Mouse (Mus musculus) lung, postnatal 36 days (tissue): ENCODE data around the gene Krt75.
A peak's percentile ranks its signal among the peaks of the same experiment; 100 is the strongest.
"Not testable (repeated sequence)": the region's sequence is repeated elsewhere in the genome, so short reads cannot be mapped to it uniquely, and the experiment has no call there.

Source experiments
- DNase-seq: peaks from one replicate; pipeline ENCODE4 v3.0.0; 2022; ENCODE audit warnings: mixed read lengths

Gene Krt75

GRCm38 (mm10) chr15:101573796-101574345, at the start of gene Krt75:
TSS of gene Krt75 (minus strand) at chr15:101573904.
- no peak for DNase-seq

DNA sequence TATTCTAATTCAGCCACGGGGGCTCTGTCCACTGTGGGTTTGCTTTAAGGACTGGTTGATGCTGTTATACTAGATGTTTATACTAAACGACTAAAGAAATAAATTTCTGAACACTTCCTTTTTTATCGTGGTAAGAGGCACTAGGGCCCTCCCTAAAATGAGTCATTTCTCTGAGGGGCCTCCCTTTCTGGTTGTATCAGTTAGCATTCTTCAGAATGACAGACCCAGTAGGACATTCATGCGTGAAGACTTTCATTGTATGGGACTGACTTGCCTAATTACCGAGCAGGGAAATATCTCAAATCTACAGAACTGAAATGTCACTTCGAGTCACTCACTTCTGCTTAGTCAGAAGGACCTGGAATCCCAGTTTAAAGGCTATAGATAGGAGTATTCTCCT, 25.4 kb upstream of the Krt75 start:
- no peak for DNase-seq

GRCm38 (mm10) chr15:101588216-101588615, 14.5 kb upstream of the Krt75 start:
- DNase-seq, result no peak

GRCm38 (mm10) chr15:101584456-101584855, 10.8 kb upstream of the Krt75 start:
- no peak for DNase-seq

DNA sequence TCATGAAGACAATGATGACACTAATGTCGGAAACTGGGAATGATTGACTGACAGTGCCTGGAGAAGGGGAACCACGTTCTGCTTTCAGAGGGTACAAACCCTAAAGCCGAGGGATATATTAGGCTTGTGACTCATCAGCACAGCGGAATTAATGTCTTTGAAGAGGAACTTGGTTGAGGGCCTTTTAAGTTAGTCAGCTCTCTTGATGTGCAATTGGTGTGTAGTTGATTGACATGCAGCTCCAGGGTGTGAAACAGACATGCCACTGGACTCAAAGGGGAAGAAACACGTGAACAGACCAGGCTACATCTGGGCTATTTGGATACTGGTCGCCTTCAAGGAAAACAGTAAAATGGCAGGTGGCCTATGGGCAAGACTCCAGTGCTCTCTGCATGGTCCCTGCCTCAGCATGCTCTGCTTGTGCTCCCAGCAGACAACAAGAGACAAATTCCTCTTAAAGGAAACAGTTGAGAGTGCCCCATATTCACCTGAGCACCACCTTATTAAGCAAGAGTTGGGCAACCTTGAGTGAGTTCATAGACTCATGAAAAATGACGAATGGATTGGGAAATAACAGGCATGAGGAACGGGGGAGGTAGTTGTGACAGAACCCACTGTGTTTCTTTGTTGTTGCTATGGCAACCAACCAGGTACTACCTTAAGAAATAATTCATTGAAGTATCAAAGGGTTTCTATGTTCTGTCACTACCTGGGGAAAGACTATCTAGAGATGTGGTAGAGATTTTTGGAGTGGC, 9.7 kb upstream of the Krt75 start:
- peak; percentile 64 for DNase-seq

GRCm38 (mm10) chr15:101581701-101582100, 8.0 kb upstream of the Krt75 start:
- DNase-seq, result no peak

DNA sequence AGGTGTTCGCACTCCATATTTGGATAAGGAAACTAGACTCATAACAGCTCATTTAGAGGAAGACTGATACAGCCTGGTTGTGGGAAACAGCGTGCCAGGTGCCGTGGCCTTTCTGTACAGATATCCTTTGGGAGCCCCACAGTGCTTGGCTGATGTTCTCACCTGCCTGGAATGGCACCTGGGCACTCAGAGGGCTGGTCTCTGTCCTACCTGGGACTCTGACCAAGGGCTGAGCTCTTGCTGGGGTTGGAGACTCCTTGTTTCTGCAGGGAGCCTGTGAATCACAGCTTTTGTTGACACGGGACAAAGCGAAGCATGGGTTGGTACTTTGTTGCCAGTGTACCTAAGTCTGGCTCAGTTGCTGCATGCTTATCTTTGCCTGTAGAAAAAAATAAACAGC, 1.8 kb upstream of the Krt75 start:
- DNase-seq, result no peak

- DNase-seq, result peak; percentile 24
Measured at GRCm38 (mm10) chr15:101567780-101568179, 5.9 kb downstream of the Krt75 start.

DNA sequence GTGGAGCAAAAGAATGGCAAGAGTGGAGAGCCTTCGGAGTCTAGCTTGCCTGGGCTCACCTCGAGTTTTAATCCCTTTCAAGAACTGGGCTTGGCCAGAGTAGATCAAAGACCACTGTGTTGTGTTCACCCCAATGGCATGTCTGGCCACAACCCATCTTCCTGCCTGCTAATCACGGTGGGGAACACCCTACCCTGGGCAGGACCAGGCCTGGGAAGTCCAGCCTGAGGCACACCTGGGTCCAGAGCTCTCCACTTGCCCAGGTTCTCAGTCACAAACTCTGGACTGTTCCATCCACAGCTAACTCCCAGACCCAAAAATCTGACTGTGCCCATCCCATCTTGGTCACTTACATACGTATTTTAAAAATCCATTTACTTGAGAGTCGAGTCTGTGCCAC, 10.9 kb downstream of the Krt75 start, which contains the start of gene Krt90:
Gene Krt90 (minus strand): TSS at position 101 of the 400 bp plus-strand sequence.
- DNase-seq, result no peak

GRCm38 (mm10) chr15:101558034-101558646, 15.6 kb downstream of the Krt75 start:
- no peak for DNase-seq

DNA sequence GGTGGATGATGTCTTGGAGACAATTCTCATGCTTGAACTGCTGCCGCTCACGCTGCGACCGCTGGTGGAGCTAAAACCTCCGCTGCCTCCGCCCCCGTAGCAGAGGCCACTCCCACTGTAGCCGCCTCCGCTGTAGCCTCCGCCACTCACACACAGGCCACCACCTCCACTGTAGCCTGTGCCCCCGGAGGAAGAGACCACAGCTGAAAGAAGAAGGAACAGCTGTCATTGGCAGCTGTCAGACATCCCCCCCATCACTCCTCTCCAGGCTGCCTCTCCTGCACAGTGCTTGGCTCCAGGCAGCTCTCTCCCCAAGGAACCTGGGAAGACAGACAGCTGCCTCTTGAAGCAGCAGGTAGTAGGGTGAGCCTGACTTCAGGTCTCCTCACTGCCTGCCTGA, 20.5 kb downstream of the Krt75 start:
- DNase-seq, result peak; percentile 38

DNA sequence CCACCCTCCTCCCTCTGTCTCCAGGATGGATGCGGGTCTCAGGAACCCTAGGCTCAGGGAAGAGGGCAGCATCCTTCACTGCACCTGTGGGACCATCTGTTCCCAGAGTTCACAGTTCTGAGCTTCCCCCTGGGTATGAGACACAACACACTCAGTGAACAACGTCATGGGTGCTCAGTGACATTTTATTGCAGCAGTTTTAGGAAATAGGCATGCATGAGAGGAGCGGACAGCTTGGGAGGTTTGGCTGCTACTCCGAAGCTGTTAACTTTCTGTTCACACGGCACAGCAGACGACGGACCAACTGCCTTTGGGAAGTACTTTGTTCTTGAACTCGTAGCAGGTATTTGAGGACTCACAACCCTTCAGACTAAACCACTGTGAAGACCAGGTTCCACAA, 21.5 kb downstream of the Krt75 start:
- DNase-seq, result no peak

DNA sequence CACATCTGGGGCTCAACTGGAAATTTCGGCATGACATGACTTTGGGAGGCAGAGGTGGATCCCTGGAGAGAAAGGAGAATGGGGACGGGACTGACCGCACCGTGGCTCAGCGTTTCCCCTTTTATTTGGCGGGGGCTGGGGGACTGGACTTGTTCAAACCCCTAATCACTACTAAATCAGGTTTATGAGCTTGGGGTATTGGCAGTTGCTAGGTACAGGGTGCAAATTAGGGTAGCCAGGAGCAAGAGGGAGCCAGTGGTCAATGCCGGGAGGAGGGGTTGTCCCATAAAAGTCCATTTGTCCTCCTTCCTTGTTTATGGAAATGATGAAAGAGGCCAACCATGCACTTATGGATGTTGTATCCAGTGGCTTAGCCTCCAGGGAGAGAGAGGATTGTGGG, 23.1 kb downstream of the Krt75 start, which contains the start of gene Krt82:
Gene Krt82 (minus strand): TSS at position 101 of the 400 bp plus-strand sequence.
- DNase-seq, result no peak

DNA sequence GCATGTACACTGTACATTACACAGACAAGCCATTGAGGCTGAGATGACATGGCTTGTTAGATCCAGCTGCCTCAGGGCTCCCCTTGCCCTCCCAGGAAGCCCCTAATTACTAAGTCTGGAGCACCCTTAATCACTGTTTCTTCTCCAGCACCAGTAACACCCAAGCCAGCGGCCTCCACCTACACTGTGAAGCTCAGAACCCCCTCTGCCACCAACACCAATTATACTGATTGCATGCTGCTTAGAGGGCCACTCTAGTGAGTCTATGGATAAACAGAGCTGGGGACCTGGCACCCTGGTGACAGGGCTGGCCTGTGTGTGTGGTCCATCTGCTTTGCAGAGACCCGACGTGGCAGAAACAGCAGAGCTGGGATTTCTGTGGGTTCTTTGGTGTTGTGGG, 29.2 kb downstream of the Krt75 start:
- DNase-seq, result no peak

DNA sequence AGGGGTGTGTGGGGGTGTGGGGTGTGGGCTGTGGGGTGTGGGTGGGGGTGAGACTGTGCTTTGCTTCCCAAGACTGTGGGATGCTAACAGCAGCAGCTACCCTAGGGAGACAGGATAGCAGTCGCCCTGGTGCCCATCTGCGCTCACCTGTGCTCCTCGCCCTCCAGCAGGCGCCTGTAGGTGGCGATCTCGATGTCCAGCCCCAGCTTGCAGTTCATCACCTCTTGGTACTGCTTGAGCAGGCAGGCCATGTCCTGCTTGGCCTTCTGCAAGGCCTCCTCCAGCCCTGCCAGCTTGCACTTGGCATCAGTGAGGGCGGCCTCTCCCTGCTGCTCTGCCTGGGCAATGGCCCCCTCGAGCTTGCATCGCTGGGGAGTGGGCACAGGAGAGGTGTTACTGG, 31.2 kb downstream of the Krt75 start:
- DNase-seq, result no peak

GRCm38 (mm10) chr15:101538580-101538900, 35.2 kb downstream of the Krt75 start:
- DNase-seq, result peak; percentile 4

GRCm38 (mm10) chr15:101537864-101538579, 35.7 kb downstream of the Krt75 start:
- no peak for DNase-seq

GRCm38 (mm10) chr15:101536054-101536850, 37.5 kb downstream of the Krt75 start:
- no peak for DNase-seq

DNA sequence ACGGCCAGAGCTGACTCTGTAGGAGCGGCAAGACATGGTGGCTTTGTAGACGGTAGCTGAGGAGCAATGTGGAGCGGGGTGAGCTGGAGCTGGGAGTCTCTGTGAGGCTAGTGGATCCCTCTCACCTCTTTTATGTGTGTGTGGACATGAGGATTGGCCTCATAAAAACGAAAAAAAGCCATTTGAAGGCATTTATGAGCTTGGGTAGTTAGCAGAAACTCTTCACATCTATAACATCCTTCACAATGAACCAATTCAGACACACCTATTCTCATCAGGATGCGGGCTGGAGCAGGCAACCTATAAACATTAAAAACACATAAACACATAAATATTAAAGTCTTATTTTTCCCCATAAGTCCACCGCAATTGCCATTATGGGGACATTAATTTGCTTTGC, 41.0 kb downstream of the Krt75 start, which contains the start of gene Krt84:
Gene Krt84 (minus strand): TSS at position 101 of the 400 bp plus-strand sequence.
- DNase-seq, result no peak

DNA sequence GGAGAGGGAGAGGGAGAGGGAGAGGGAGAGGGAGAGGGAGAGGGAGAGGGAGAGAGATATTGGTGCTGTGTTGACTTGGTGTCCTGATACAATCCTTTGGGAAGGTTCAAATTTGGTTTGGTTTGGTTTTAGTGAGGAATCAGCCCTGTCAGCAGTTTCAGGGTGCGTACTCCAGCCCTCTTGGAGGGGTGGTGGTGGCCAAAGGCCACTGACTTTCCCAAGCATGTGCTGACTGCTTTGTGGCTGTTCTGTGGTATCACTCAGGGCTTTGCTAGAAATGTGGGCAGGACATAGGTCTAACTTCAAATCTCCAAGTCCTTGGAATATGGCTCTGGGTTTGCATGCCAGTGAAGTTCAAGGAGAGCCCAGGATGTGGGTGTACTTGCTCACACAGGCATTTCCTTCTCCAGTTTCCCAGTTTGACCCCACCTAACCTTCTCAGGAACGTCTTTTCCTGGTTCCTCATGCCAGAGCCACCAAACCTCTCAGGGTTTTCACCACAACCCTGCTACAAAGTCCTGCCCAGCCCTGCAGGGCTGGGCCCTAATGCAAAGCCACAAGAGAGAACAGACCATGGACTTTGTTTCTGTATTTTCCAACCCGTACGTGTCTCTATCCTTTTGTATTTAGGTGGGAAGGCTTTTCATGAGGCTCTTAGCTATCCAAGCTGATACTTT, 51.0 kb downstream of the Krt75 start:
- DNase-seq, result peak; percentile 10

GRCm38 (mm10) chr15:101519792-101520191, 53.9 kb downstream of the Krt75 start:
- DNase-seq, result peak; percentile 86

DNA sequence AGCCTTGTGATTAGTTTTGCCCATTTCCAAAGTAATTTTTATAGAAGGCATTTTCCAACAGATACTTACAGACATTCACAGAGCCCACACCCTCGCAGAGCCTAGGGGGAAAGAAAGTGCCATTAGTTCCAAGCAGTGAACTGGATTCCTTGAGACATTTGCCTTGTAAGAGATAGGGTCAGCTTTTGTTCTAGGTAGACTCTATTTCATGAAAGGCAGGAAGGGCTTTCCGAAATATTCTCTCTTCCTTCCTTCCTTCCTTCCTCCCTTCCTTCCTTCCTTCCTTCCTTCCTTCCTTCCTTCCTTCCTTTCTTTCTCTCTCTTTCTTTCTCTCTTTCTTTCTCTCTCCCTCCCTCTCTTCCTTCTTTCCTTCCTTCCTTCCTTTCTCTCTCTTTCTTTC, 56.5 kb downstream of the Krt75 start, which contains the start of gene Gm49425:
Gene Gm49425 (minus strand): TSS at position 101 of the 400 bp plus-strand sequence.
- not testable (repeated sequence) for DNase-seq
